Mouse (Mus musculus): ENCODE measurements around the gene Antxr1. TPM values are rescaled to one million over a fixed set of nuclear protein-coding genes. Genes with fewer than 3 reads are reported as not detected.

The Antxr1 gene
- polyA plus RNA-seq (2015; fragmentation: Illumina TruSeq; extraction: RNeasy Lipid Tissue Mini Kit (QIAGEN cat#74804); ENCODE audit: insufficient read depth, low replicate concordance) = 22.3 TPM

DNA sequence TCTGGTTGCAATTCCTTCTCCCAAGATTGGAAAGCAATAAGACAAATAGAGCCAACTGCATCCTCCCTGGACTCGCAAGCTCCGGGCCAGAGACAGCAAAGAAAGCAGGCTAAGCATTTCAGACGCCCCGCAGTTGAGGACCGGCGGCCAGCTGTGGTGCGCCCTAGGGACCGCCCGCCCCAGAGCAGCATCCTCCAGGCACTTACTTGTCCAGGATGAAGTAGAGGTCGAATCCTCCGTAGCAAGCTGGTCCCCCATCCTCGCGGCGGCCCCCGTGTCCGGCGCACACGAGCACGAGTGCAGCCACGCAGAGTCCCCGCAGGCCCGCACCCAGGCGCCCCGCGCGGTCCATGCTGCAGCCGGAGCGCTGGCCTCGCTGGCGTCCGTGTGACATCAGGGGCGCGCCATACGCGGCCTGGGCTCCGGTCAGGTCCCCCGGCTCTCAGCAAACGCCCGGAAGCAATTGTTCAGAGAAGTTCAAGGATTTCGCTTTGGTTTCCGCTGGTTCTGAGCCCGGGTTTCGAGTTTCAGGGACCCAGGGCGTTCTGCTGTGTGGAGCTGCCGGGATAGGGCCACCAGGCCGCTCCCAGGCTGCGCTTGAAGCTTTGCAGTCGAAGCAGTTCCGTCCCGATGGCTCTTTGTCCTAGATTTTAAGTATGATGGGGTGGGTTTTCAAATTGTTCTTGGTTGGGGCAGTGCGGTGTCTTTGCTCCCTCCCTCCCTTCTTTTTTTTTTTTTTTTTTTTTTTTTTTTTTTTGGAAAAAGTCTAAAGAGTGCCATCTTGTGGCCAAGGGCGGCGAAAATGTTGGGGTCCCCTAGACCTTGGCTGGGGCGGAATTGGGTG is at the start of gene Antxr1:
Gene Antxr1 (minus strand): TSS at position 731 of the 844 bp plus-strand sequence.

DNA sequence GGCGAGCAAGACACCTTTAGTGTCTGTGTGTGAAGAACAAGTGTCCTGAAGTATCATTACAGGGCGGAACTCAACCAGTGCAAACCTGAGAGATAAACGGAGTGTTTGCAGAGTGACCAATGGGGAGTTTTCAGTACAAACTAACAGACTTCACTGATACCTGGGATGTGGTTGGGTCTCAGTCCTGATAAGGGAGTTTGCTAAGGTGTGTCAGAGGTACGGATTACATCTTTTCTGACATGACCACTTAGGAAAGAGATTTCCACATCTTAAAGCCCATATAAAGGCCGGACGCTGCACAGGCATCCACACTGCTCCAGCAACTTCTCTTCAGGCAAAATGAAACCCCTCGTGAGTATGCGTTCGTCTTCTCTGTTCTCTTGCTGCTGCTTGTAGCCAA is 37.4 kb upstream of the Antxr1 start, which contains the start of gene Gkn2:
Gene Gkn2 (plus strand): TSS at position 301 of the 400 bp plus-strand sequence.

DNA sequence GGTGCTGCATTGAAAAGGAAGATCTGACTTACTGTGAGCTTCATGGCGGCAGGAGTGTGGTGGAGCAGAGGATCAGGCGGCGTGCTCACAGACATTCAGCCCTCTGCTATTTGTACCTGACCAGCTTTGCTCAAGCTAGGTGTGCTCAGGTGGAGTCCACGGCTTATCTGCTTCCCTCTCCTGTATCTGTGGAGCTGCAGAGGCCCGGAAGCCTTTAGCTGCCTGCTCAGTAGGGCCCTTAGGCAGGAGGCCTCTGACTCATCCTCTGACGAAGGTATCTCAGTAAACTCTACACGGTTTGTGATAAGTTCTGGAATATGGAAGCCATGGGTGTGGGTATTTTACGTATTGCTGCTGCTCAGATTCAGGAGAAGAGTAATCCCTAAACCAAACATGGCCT is 15.2 kb upstream of the Antxr1 start, which contains the start of gene Gkn1:
Gene Gkn1 (minus strand): TSS at position 114 of the 400 bp plus-strand sequence.

DNA sequence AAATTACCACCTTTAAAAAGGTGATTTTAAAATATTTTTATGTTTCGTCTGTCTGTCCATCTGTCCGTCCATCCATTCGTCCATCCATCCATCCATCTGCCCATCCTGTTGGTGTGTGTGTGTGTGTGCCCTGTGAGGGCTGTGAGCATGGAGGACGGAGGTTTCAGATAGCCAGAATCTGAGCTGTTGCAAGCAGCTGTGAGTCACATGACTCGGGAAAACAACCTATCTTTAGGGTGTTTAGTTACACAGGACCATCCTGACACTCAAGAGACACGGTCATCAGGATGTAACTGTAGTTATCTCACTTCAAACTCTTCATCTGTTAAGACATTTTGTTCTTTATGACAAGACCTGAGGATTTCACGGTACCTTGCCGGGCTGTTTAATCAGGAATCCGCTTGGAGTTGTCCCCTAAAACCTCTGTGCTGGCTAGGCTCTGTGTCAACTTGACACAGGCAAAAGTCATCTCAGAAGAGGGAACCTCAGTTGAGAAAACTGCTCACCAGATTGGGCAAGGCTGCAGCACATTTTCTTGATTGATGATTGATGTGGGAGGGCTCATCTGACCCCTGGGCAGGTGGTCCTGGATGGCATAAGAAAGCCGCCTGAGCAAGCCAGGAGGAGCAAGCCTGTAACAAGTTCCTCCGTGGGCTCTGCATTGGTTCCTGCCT is 231.4 kb downstream of the Antxr1 start, which contains the start of gene D6Ertd527e:
Gene D6Ertd527e (plus strand): TSS at position 624 of the 674 bp plus-strand sequence.

Other genes starting within 250 kb of the Antxr1 start
- gene D6Ertd527e, start 231.1 kb downstream of the Antxr1 start, polyA plus RNA-seq (2015; fragmentation: Illumina TruSeq; extraction: RNeasy Lipid Tissue Mini Kit (QIAGEN cat#74804); ENCODE audit: insufficient read depth, low replicate concordance) = 0.83 TPM
- gene Gkn1, start 15.1 kb upstream of the Antxr1 start, polyA plus RNA-seq (2015; fragmentation: Illumina TruSeq; extraction: RNeasy Lipid Tissue Mini Kit (QIAGEN cat#74804); ENCODE audit: insufficient read depth, low replicate concordance) = not detected
- not detected for gene Gkn2, start 37.5 kb upstream of the Antxr1 start, polyA plus RNA-seq (2015; fragmentation: Illumina TruSeq; extraction: RNeasy Lipid Tissue Mini Kit (QIAGEN cat#74804); ENCODE audit: insufficient read depth, low replicate concordance)
- not detected for gene Gkn3, start 53.1 kb upstream of the Antxr1 start, polyA plus RNA-seq (2015; fragmentation: Illumina TruSeq; extraction: RNeasy Lipid Tissue Mini Kit (QIAGEN cat#74804); ENCODE audit: insufficient read depth, low replicate concordance)
- not detected for gene Bmp10, start 93.2 kb upstream of the Antxr1 start, polyA plus RNA-seq (2015; fragmentation: Illumina TruSeq; extraction: RNeasy Lipid Tissue Mini Kit (QIAGEN cat#74804); ENCODE audit: insufficient read depth, low replicate concordance)
- 101 TPM for gene Arhgap25, start 197.4 kb upstream of the Antxr1 start, polyA plus RNA-seq (2015; fragmentation: Illumina TruSeq; extraction: RNeasy Lipid Tissue Mini Kit (QIAGEN cat#74804); ENCODE audit: insufficient read depth, low replicate concordance)